8 mouse cellular contexts compared by ENCODE assay signal in genomic region chr9:66560295-66560694, GRCm38 (mm10). TPM values are rescaled to one million over a fixed set of nuclear protein-coding genes. Genes with fewer than 3 reads are reported as not detected.
DNase-seq lines count a peak whose midpoint lies in the region; ATAC-seq lines count a peak whose summit lies in the region.

No protein-coding gene starts in this region.

- peak; percentile 57 for ATAC-seq in activated CD4-positive, CD25-positive, alpha-beta regulatory T cell, adult 4 months
- peak; percentile 85 for ATAC-seq in megakaryocyte progenitor cell, adult 5-6 weeks (replicated peaks; ENCODE audit: poor library complexity)

- peak; percentile 14 to 47 for DNase-seq in left cerebral cortex, postnatal 10 days (ENCODE audit: extremely low spot score in 1 of 2, low spot score in 2 of 2)
- DNase-seq in left cerebral cortex, adult 11 months (ENCODE audit: low spot score): no peak
- peak; percentile 13 to 28 for DNase-seq in heart, postnatal 14 days
- DNase-seq in layer of hippocampus, adult 9-10 months (ENCODE audit: low spot score): no peak
- DNase-seq in urinary bladder, adult 18-20 months (ENCODE audit: low spot score in 2 of 2): no peak
- no peak for DNase-seq in layer of hippocampus, postnatal 10 days (ENCODE audit: low spot score in 2 of 2)

- intact Hi-C loops in left cerebral cortex, postnatal 10 days (cut with DNase I): no loop called here
- intact Hi-C loops in heart, postnatal 14 days (cut with DNase I): no loop called here

RNA-seq across cellular contexts. Expression of gene Usp3, which starts 32.6 kb away (rescaled TPM):
- total RNA-seq in left cerebral cortex, postnatal 10 days (2021): 10 to 100 TPM; 29.5 to 37.2 TPM
- 100 to 1,000 TPM in 1 of 2 experiments, 10 to 100 TPM in 1; 95.5 to 156 TPM for polyA plus RNA-seq in activated CD4-positive, CD25-positive, alpha-beta regulatory T cell, adult 4 months (2017; shearing (Covaris generic))
- 10 to 100 TPM; 29.5 to 29.7 TPM for total RNA-seq in heart, postnatal 14 days (2021)
- 62.6 and 71.6 TPM in 2 replicates for total RNA-seq in megakaryocyte progenitor cell, adult 5-6 weeks (2015)
- total RNA-seq in megakaryocyte progenitor cell, adult 5-6 weeks (2017): 43.6 and 48.9 TPM in 2 replicates
- total RNA-seq in layer of hippocampus, postnatal 10 days (2021): 10 to 100 TPM; 46.9 to 47.4 TPM

RNA-seq across cellular contexts. Expression of gene Fbxl22, which starts 45.9 kb away (rescaled TPM):
- total RNA-seq in left cerebral cortex, postnatal 10 days (2021): under 1 TPM; 0.28 to 0.36 TPM
- 1 to 10 TPM; 1.6 to 3.9 TPM for polyA plus RNA-seq in activated CD4-positive, CD25-positive, alpha-beta regulatory T cell, adult 4 months (2017; shearing (Covaris generic))
- total RNA-seq in heart, postnatal 14 days (2021): 10 to 100 TPM; 48.3 to 59.1 TPM
- 0.68 and 0.74 TPM in 2 replicates for total RNA-seq in megakaryocyte progenitor cell, adult 5-6 weeks (2015)
- total RNA-seq in megakaryocyte progenitor cell, adult 5-6 weeks (2017): 0.37 and 0.88 TPM in 2 replicates
- total RNA-seq in layer of hippocampus, postnatal 10 days (2021): under 1 TPM; 0.32 to 0.56 TPM

Comparison
In these comparisons a context has a peak if more than half of its experiments do, and no peak if none do; other contexts are left out.
1. DNase-seq: peak in left cerebral cortex, postnatal 10 days (2 of 2) and heart, postnatal 14 days (2 of 2); none in left cerebral cortex, adult 11 months (single experiment), layer of hippocampus, adult 9-10 months (single experiment), urinary bladder, adult 18-20 months (0 of 2) and layer of hippocampus, postnatal 10 days (0 of 2).
2. RNA of gene Fbxl22, which starts 45.9 kb away (total RNA-seq): 48.3 to 59.1 TPM in heart, postnatal 14 days; 0.37 to 0.88 TPM in megakaryocyte progenitor cell, adult 5-6 weeks, 0.32 to 0.56 TPM in layer of hippocampus, postnatal 10 days and 0.28 to 0.36 TPM in left cerebral cortex, postnatal 10 days; every median in the first group is over 10 times any median in the second.